Mouse (Mus musculus): ENCODE measurements around the gene Stx8. TPM values are rescaled to one million over a fixed set of nuclear protein-coding genes. Genes with fewer than 3 reads are reported as not detected.

Stx8 gene
- polyA plus RNA-seq, 1 experiment: 35.8 TPM

DNA sequence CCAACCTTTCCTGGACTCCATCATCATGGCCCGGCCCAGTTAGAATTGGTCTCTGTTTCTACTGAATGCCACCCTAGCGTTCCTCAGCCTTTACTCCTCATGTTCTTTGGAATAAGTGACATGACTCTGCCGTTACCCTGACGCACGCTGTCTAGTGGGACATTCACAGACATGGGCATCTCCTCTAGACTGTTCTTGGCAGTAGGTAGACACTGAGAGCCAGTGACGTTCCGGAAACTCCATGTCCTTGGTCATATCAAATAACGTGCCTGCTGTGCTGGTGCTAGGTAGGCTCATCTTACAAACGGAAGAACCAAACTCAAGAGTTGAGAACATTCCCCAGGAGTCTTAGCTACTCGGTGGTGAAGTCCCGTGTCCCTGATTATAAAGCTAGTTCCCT, 231.5 kb downstream of the Stx8 start:
- no peaks in the 10 kb centered on the region for H3K9me3 ChIP-seq (replicated peaks; ENCODE audit: control insufficient read depth, insufficient read depth, low read length, poor library complexity, severe bottlenecking)
- H3K9ac ChIP-seq (ENCODE audit: low read depth, poor library complexity, severe bottlenecking): no peak overlapping the region
- no peak overlapping the region for H3K4me3 ChIP-seq (ENCODE audit: low read depth, low read length)
- H3K4me1 ChIP-seq (ENCODE audit: control insufficient read depth, insufficient read depth, low read length): no peaks in the 10 kb centered on the region
- no peaks in the 10 kb centered on the region for H3K27me3 ChIP-seq (ENCODE audit: control insufficient read depth, insufficient read depth, low read length, poor library complexity, severe bottlenecking)
- H3K27ac ChIP-seq (ENCODE audit: insufficient read depth, low read length): no peak overlapping the region
- TF ChIP-seq POLR2A (IDR thresholded peaks at IDR 0.05; ENCODE audit: insufficient read depth, low read length): no peak
- no peak for TF ChIP-seq CTCF (IDR thresholded peaks at IDR 0.05; ENCODE audit: low read depth, low read length)
- TF ChIP-seq EP300 (IDR thresholded peaks at IDR 0.05; ENCODE audit: insufficient read depth, low read depth, low read length): no peak
- no peaks in the 10 kb centered on the region for H3K36me3 ChIP-seq (ENCODE audit: control insufficient read depth, insufficient read depth, low read length, poor library complexity, severe bottlenecking)

DNA sequence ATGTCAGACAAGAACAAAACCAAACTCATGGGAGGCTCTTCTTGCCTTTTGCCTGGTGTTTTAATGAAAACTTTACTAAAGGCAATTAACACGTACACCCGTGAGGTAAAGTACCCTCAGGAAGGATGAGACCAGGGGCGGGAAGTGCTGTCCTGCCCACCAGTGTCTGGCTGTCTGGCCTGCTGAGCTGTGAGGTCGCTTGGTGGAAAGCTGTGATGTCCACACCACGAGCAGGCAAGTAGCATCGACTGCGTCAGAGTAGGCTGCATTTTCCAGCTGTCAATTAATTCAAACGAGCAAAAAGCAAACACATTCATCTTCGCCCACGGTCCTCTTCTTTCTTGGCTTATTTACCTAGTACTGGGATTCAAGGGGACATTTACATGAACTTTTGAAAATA, 232.7 kb downstream of the Stx8 start:
- H3K36me3 ChIP-seq (ENCODE audit: control insufficient read depth, insufficient read depth, low read length, poor library complexity, severe bottlenecking): no peaks in the 10 kb centered on the region
- no peak overlapping the region for H3K9ac ChIP-seq (ENCODE audit: low read depth, poor library complexity, severe bottlenecking)
- H3K4me1 ChIP-seq (ENCODE audit: control insufficient read depth, insufficient read depth, low read length): no peaks in the 10 kb centered on the region
- TF ChIP-seq POLR2A (IDR thresholded peaks at IDR 0.05; ENCODE audit: insufficient read depth, low read length) (no peak), EP300 (IDR thresholded peaks at IDR 0.05; ENCODE audit: insufficient read depth, low read depth, low read length) (no peak), CTCF (IDR thresholded peaks at IDR 0.05; ENCODE audit: low read depth, low read length) (no peak)
- H3K27ac ChIP-seq (ENCODE audit: insufficient read depth, low read length): no peak overlapping the region
- H3K9me3 ChIP-seq (replicated peaks; ENCODE audit: control insufficient read depth, insufficient read depth, low read length, poor library complexity, severe bottlenecking): no peaks in the 10 kb centered on the region
- no peaks in the 10 kb centered on the region for H3K27me3 ChIP-seq (ENCODE audit: control insufficient read depth, insufficient read depth, low read length, poor library complexity, severe bottlenecking)
- H3K4me3 ChIP-seq (ENCODE audit: low read depth, low read length): no peak overlapping the region

GRCm38 (mm10) chr11:68199103-68199502, 233.1 kb downstream of the Stx8 start:
- no peaks in the 10 kb centered on the region for H3K36me3 ChIP-seq (ENCODE audit: control insufficient read depth, insufficient read depth, low read length, poor library complexity, severe bottlenecking)
- no peak overlapping the region for H3K27ac ChIP-seq (ENCODE audit: insufficient read depth, low read length)
- H3K27me3 ChIP-seq (ENCODE audit: control insufficient read depth, insufficient read depth, low read length, poor library complexity, severe bottlenecking): no peaks in the 10 kb centered on the region
- no peak overlapping the region for H3K4me3 ChIP-seq (ENCODE audit: low read depth, low read length)
- TF ChIP-seq POLR2A (IDR thresholded peaks at IDR 0.05; ENCODE audit: insufficient read depth, low read length) (no peak), CTCF (IDR thresholded peaks at IDR 0.05; ENCODE audit: low read depth, low read length) (no peak), EP300 (IDR thresholded peaks at IDR 0.05; ENCODE audit: insufficient read depth, low read depth, low read length) (no peak)
- no peak overlapping the region for H3K9ac ChIP-seq (ENCODE audit: low read depth, poor library complexity, severe bottlenecking)
- no peaks in the 10 kb centered on the region for H3K4me1 ChIP-seq (ENCODE audit: control insufficient read depth, insufficient read depth, low read length)
- H3K9me3 ChIP-seq (replicated peaks; ENCODE audit: control insufficient read depth, insufficient read depth, low read length, poor library complexity, severe bottlenecking): no peaks in the 10 kb centered on the region

- Histone ChIP-seq H3K27ac (ENCODE audit: insufficient read depth, low read length) (no peak overlapping the region), H3K36me3 (ENCODE audit: control insufficient read depth, insufficient read depth, low read length, poor library complexity, severe bottlenecking) (no peaks in the 10 kb centered on the region), H3K27me3 (ENCODE audit: control insufficient read depth, insufficient read depth, low read length, poor library complexity, severe bottlenecking) (no peaks in the 10 kb centered on the region), H3K4me3 (ENCODE audit: low read depth, low read length) (no peak overlapping the region), H3K4me1 (ENCODE audit: control insufficient read depth, insufficient read depth, low read length) (no peaks in the 10 kb centered on the region), H3K9ac (ENCODE audit: low read depth, poor library complexity, severe bottlenecking) (no peak overlapping the region), H3K9me3 (replicated peaks; ENCODE audit: control insufficient read depth, insufficient read depth, low read length, poor library complexity, severe bottlenecking) (no peaks in the 10 kb centered on the region)
- TF ChIP-seq CTCF (IDR thresholded peaks at IDR 0.05; ENCODE audit: low read depth, low read length): no peak
- TF ChIP-seq POLR2A (IDR thresholded peaks at IDR 0.05; ENCODE audit: insufficient read depth, low read length): no peak
- TF ChIP-seq EP300 (IDR thresholded peaks at IDR 0.05; ENCODE audit: insufficient read depth, low read depth, low read length): no peak
These were observed 233.9 kb downstream of the Stx8 start for GRCm38 (mm10) chr11:68199801-68200423.

GRCm38 (mm10) chr11:68200500-68200899, 234.5 kb downstream of the Stx8 start:
- Histone ChIP-seq H3K9ac (ENCODE audit: low read depth, poor library complexity, severe bottlenecking) (no peak overlapping the region), H3K27me3 (ENCODE audit: control insufficient read depth, insufficient read depth, low read length, poor library complexity, severe bottlenecking) (no peaks in the 10 kb centered on the region), H3K4me3 (ENCODE audit: low read depth, low read length) (no peak overlapping the region), H3K4me1 (ENCODE audit: control insufficient read depth, insufficient read depth, low read length) (no peaks in the 10 kb centered on the region), H3K9me3 (replicated peaks; ENCODE audit: control insufficient read depth, insufficient read depth, low read length, poor library complexity, severe bottlenecking) (no peaks in the 10 kb centered on the region), H3K27ac (ENCODE audit: insufficient read depth, low read length) (no peak overlapping the region), H3K36me3 (ENCODE audit: control insufficient read depth, insufficient read depth, low read length, poor library complexity, severe bottlenecking) (no peaks in the 10 kb centered on the region)
- TF ChIP-seq POLR2A (IDR thresholded peaks at IDR 0.05; ENCODE audit: insufficient read depth, low read length) (no peak), EP300 (IDR thresholded peaks at IDR 0.05; ENCODE audit: insufficient read depth, low read depth, low read length) (no peak), CTCF (IDR thresholded peaks at IDR 0.05; ENCODE audit: low read depth, low read length) (no peak)

DNA sequence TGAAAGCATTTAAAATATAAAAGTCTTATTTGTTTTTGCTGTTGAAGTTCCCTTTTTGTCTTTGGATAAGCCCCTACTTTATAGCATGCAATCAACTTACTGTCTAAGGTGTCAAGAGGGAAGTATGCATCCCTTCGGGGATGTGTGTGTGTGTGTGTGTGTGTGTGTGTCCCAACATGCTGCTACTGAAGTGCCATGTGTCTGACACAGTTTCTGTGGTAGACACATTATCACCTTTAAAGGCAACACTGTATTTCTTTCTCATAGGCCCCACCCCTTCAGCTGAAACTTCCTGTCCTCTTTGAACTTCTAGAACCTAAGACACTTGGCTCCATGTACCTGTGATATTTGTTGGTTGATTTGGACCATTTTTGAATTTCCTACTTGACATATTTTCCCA, 235.1 kb downstream of the Stx8 start:
- H3K27ac ChIP-seq (ENCODE audit: insufficient read depth, low read length): no peak overlapping the region
- no peak for TF ChIP-seq EP300 (IDR thresholded peaks at IDR 0.05; ENCODE audit: insufficient read depth, low read depth, low read length)
- TF ChIP-seq CTCF (IDR thresholded peaks at IDR 0.05; ENCODE audit: low read depth, low read length): no peak
- TF ChIP-seq POLR2A (IDR thresholded peaks at IDR 0.05; ENCODE audit: insufficient read depth, low read length): no peak
- no peaks in the 10 kb centered on the region for H3K4me1 ChIP-seq (ENCODE audit: control insufficient read depth, insufficient read depth, low read length)
- no peaks in the 10 kb centered on the region for H3K9me3 ChIP-seq (replicated peaks; ENCODE audit: control insufficient read depth, insufficient read depth, low read length, poor library complexity, severe bottlenecking)
- no peaks in the 10 kb centered on the region for H3K27me3 ChIP-seq (ENCODE audit: control insufficient read depth, insufficient read depth, low read length, poor library complexity, severe bottlenecking)
- H3K4me3 ChIP-seq (ENCODE audit: low read depth, low read length): no peak overlapping the region
- no peaks in the 10 kb centered on the region for H3K36me3 ChIP-seq (ENCODE audit: control insufficient read depth, insufficient read depth, low read length, poor library complexity, severe bottlenecking)
- no peak overlapping the region for H3K9ac ChIP-seq (ENCODE audit: low read depth, poor library complexity, severe bottlenecking)

Measured in ES-Bruce4 (cell line).